Mouse (Mus musculus) lung, adult 2 months (tissue): Measurements from ENCODE around the gene Nrtn. TPM values are rescaled to one million over a fixed set of nuclear protein-coding genes. Genes with fewer than 3 reads are reported as not detected.
A peak's percentile ranks its signal among the peaks of the same experiment; 100 is the strongest.

Experiments
- DNase-seq: peaks from one replicate; pipeline ENCODE4 v3.0.0; 2022
- H3K4me1 ChIP-seq: fragments of 200-500 bp; 2 replicates; pipeline ENCODE4 v1.6.1; 2011; ENCODE audit warnings: low read length; ENCODE audit not compliant: control insufficient read depth, insufficient read depth
- H3K4me3 ChIP-seq: fragments of 200-500 bp; replicated peaks from 2 replicates; pipeline ENCODE3; 2011; ENCODE audit warnings: low read depth, mild to moderate bottlenecking, control low read depth, low read length; ENCODE audit errors: extremely low read depth
- CTCF ChIP-seq: fragments of 200-500 bp; IDR thresholded peaks from 2 replicates; pipeline ENCODE4 v1.5.1; 2011; ENCODE audit warnings: mild to moderate bottlenecking, low read length, control low read depth; ENCODE audit not compliant: insufficient read depth
- POLR2A ChIP-seq: fragments of 200-500 bp; IDR thresholded peaks from 2 replicates; pipeline ENCODE4 v1.6.1; 2011; ENCODE audit warnings: low read depth, mild to moderate bottlenecking, control low read depth, low read length, borderline replicate concordance; ENCODE audit errors: extremely low read depth
- WGBS: fragments of 180-500 bp; shearing (Covaris S2); methylation state at CpG from one replicate; pipeline ENCODE4 v1.1.7; 2018; 5-methylcytosine and 5-hydroxymethylcytosine counted together
- polyA plus RNA-seq: library from polyadenylated mRNA; depleted of rRNA; stranded (reverse); fragments of >200 nt; gene quantifications from 2 replicates; pipeline ENCODE4 v1.2.3, GENCODE M21; 2012

Gene Nrtn
- polyA plus RNA-seq, 1 experiment: 17.3 TPM

- WGBS: 69% methylated on average over 8 of the region's 8 CpGs
- DNase-seq: no peak
- Histone ChIP-seq H3K4me3 (no peak overlapping the region), H3K4me1 (peaks cover 7% of the 10 kb centered on the region; the same call in 1 of the 2 replicates)
- TF ChIP-seq CTCF (no peak), POLR2A (no peak)
These were observed 6.5 kb upstream of the Nrtn start for GRCm38 (mm10) chr17:56763741-56764250.

- DNase-seq: peak; percentile 47
These were observed 5.7 kb upstream of the Nrtn start for GRCm38 (mm10) chr17:56762769-56763731.

GRCm38 (mm10) chr17:56761991-56762410 is 4.7 kb upstream of the Nrtn start:
- peak; percentile 84 for DNase-seq
- WGBS: under 1% methylated on average over 28 of the region's 28 CpGs
- H3K4me1 ChIP-seq: peaks cover 7% of the 10 kb centered on the region

More at GRCm38 (mm10) chr17:56762769-56763731, 5.7 kb upstream of the Nrtn start:
- TF ChIP-seq CTCF (peak; percentile 77), POLR2A (no peak)
- H3K4me1 ChIP-seq: peaks cover 7% of the 10 kb centered on the region; the same call in 1 of the 2 replicates
- no peak overlapping the region for H3K4me3 ChIP-seq
- WGBS: 38% methylated on average over 27 of the region's 27 CpGs

GRCm38 (mm10) chr17:56761077-56761476 is 3.7 kb upstream of the Nrtn start:
- 56% methylated on average over 3 of the region's 3 CpGs for WGBS
- TF ChIP-seq POLR2A (no peak), CTCF (no peak)
- Histone ChIP-seq H3K4me1 (peaks cover 7% of the 10 kb centered on the region), H3K4me3 (no peak overlapping the region)
- no peak for DNase-seq

More at GRCm38 (mm10) chr17:56761991-56762410, 4.7 kb upstream of the Nrtn start:
- H3K4me3 ChIP-seq: peak overlapping the region; percentile 64
- TF ChIP-seq CTCF (no peak), POLR2A (peak; percentile 67; the same call in 1 of the 2 replicates)

GRCm38 (mm10) chr17:56759261-56759660 is 1.9 kb upstream of the Nrtn start:
- WGBS: 60% methylated on average over 7 of the region's 7 CpGs
- Histone ChIP-seq H3K4me3 (no peak overlapping the region), H3K4me1 (peaks cover 7% of the 10 kb centered on the region)
- DNase-seq: no peak
- TF ChIP-seq POLR2A (no peak), CTCF (no peak)

GRCm38 (mm10) chr17:56758132-56758531 is 802 bp upstream of the Nrtn start:
- TF ChIP-seq CTCF: 0 out of 2 replicates have a peak, but pooled peaks have one; percentile 14
- no peak for TF ChIP-seq POLR2A
- H3K4me3 ChIP-seq: no peak overlapping the region
- peaks cover 3% of the 10 kb centered on the region for H3K4me1 ChIP-seq
- peak; percentile 65 for DNase-seq
- 5% methylated on average over 12 of the region's 12 CpGs for WGBS

GRCm38 (mm10) chr17:56756703-56757399 is 479 bp downstream of the Nrtn start:
- H3K4me1 ChIP-seq: no peaks in the 10 kb centered on the region; the same call in 1 of the 2 replicates
- no peak for TF ChIP-seq POLR2A
- TF ChIP-seq CTCF: no peak
- no peak overlapping the region for H3K4me3 ChIP-seq
- DNase-seq: peak; percentile 41
- 1% methylated on average over 51 of the region's 51 CpGs for WGBS

GRCm38 (mm10) chr17:56754271-56755185 is 2.8 kb downstream of the Nrtn start:
- DNase-seq: no peak
- Histone ChIP-seq H3K4me3 (no peak overlapping the region), H3K4me1 (no peaks in the 10 kb centered on the region; the same call in 1 of the 2 replicates)
- TF ChIP-seq CTCF (no peak), POLR2A (no peak)
- 17% methylated on average over 36 of the region's 36 CpGs for WGBS
